Mouse (Mus musculus) urinary bladder, adult 2 months (tissue): ENCODE results near the gene Gprc5a. TPM values are rescaled to one million over a fixed set of nuclear protein-coding genes. Genes with fewer than 3 reads are reported as not detected.

Experiments
- DNase-seq: peaks from one replicate; pipeline ENCODE4 v3.0.0; 2022; ENCODE audit warnings: low spot score
- polyA plus RNA-seq: library from polyadenylated mRNA; depleted of rRNA; stranded (reverse); fragments of >200 nt; gene quantifications from 2 replicates; pipeline ENCODE4 v1.2.3, GENCODE M21; 2012; rRNA removed

Gprc5a gene
- 2.0 and 3.5 TPM in 2 replicates for polyA plus RNA-seq

GRCm38 (mm10) chr6:135065236-135065957 lies at the start of gene Gprc5a:
Gene Gprc5a, plus strand, starts transcription at chr6:135065651.
- peak; percentile 44 for DNase-seq

- no peak for DNase-seq
Measured at GRCm38 (mm10) chr6:135017211-135017610, 48.2 kb upstream of the Gprc5a start.

- no peak for DNase-seq
Measured at GRCm38 (mm10) chr6:135019564-135019963, 45.9 kb upstream of the Gprc5a start.

GRCm38 (mm10) chr6:135021633-135022032 lies 43.8 kb upstream of the Gprc5a start:
- DNase-seq: no peak

- DNase-seq: no peak
Measured at GRCm38 (mm10) chr6:135023379-135023778, 42.1 kb upstream of the Gprc5a start.

GRCm38 (mm10) chr6:135024781-135025420 lies 40.5 kb upstream of the Gprc5a start:
- DNase-seq: no peak

GRCm38 (mm10) chr6:135026232-135026631 lies 39.2 kb upstream of the Gprc5a start:
- DNase-seq: no peak

- DNase-seq: no peak
Measured at GRCm38 (mm10) chr6:135026755-135027154, 38.7 kb upstream of the Gprc5a start.

- DNase-seq: no peak
Measured at GRCm38 (mm10) chr6:135029246-135029645, 36.2 kb upstream of the Gprc5a start.

GRCm38 (mm10) chr6:135038674-135039073 lies 26.8 kb upstream of the Gprc5a start:
- no peak for DNase-seq

- no peak for DNase-seq
Measured at GRCm38 (mm10) chr6:135040275-135040871, 25.1 kb upstream of the Gprc5a start.

- DNase-seq: no peak
Measured at GRCm38 (mm10) chr6:135041930-135042329, 23.5 kb upstream of the Gprc5a start.

- no peak for DNase-seq
Measured at GRCm38 (mm10) chr6:135047276-135047675, 18.2 kb upstream of the Gprc5a start.

- DNase-seq: no peak
Measured at GRCm38 (mm10) chr6:135048509-135048908, 16.9 kb upstream of the Gprc5a start.

- DNase-seq: no peak
Measured at GRCm38 (mm10) chr6:135048956-135049355, 16.5 kb upstream of the Gprc5a start.

GRCm38 (mm10) chr6:135053789-135054188 lies 11.7 kb upstream of the Gprc5a start:
- no peak for DNase-seq

GRCm38 (mm10) chr6:135055882-135056281 lies 9.6 kb upstream of the Gprc5a start:
- no peak for DNase-seq

GRCm38 (mm10) chr6:135060728-135061127 lies 4.7 kb upstream of the Gprc5a start:
- DNase-seq: no peak

- DNase-seq: no peak
Measured at GRCm38 (mm10) chr6:135064621-135065020, 830 bp upstream of the Gprc5a start.

- no peak for DNase-seq
Measured at GRCm38 (mm10) chr6:135066795-135067445, 1.5 kb downstream of the Gprc5a start.

- no peak for DNase-seq
Measured at GRCm38 (mm10) chr6:135068221-135068620, 2.8 kb downstream of the Gprc5a start.

GRCm38 (mm10) chr6:135069856-135070255 lies 4.4 kb downstream of the Gprc5a start:
- no peak for DNase-seq
